Mouse (Mus musculus): ENCODE results near the gene Gcnt4. TPM values are rescaled to one million over a fixed set of nuclear protein-coding genes. Genes with fewer than 3 reads are reported as not detected.
"Not testable (repeated sequence)": the region's sequence is repeated elsewhere in the genome, so short reads cannot be mapped to it uniquely, and the experiment has no call there.

The Gcnt4 gene
- total and polyA plus RNA-seq, 3 experiments = 0.04 to 0.13 (median 0.11) TPM

DNA sequence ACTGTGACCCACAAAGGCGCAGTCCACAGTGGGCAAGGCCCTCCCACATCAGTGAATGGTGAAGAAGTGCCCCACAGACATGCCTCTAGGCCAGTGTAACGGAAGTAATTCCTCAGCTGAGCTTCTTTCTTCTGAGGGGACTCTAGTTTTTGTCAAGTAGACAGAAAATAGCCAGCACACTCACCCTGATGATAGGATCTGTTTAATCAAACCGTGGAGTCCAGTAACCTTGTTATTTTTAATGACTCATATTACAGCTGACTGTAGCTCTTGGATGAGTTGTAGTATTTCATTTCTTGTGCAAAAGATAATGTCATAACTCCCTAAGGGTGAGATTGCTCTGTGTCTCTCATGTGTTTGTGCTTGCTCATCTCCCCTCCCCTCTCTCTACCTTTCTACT lies 17.8 kb upstream of the Gcnt4 start:
- WGBS = 64% methylated on average over 3 of the region's 3 CpGs
- intact Hi-C loops (cut with DNase I) = no loop called here
- H3K9ac ChIP-seq (ENCODE audit: low read depth, low read length) = no peak overlapping the region
- DNase-seq = no peak
- no peaks in the 10 kb centered on the region for H3K36me3 ChIP-seq (ENCODE audit: control insufficient read depth, insufficient read depth, low read length)
- no peaks in the 10 kb centered on the region for H3K4me1 ChIP-seq (ENCODE audit: control insufficient read depth, insufficient read depth, low read length)
- no peaks in the 10 kb centered on the region for H3K27me3 ChIP-seq (ENCODE audit: control insufficient read depth, insufficient read depth, low read length)
- H3K27ac ChIP-seq = no peak overlapping the region
- no peaks in the 10 kb centered on the region for H3K79me2 ChIP-seq (replicated peaks; ENCODE audit: control insufficient read depth, insufficient read depth, low read length)
- H3K4me3 ChIP-seq = no peak overlapping the region
- TF ChIP-seq POLR2A (IDR thresholded peaks at IDR 0.05; ENCODE audit: insufficient read depth, low read depth, low read length) (no peak), EP300 (IDR thresholded peaks at IDR 0.05; ENCODE audit: insufficient read depth, low read depth, low read length) (no peak), CTCF (IDR thresholded peaks at IDR 0.05) (no peak)

DNA sequence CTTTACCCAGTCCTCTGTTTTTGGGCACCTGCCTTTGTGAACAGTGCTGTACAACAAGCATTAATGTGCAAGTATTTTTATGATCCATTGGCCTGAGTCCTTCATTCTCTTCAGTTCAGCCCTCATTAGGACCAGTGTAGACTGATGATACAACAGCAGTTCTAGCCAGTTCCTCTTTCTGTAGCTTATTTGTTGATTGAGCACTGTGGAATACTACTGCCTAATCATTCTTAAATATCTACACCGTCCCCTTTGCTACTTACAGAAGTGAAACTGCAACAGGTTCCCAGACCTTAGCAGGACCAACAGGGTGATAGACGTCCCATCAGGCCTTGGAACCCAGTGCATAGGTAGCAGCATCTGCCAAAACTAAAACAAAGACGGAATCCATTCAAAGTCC lies 13.3 kb upstream of the Gcnt4 start:
- H3K4me3 ChIP-seq = no peak overlapping the region
- TF ChIP-seq POLR2A (IDR thresholded peaks at IDR 0.05; ENCODE audit: insufficient read depth, low read depth, low read length) (no peak), CTCF (IDR thresholded peaks at IDR 0.05) (no peak), EP300 (IDR thresholded peaks at IDR 0.05; ENCODE audit: insufficient read depth, low read depth, low read length) (no peak)
- no peaks in the 10 kb centered on the region for H3K36me3 ChIP-seq (ENCODE audit: control insufficient read depth, insufficient read depth, low read length)
- no peak for DNase-seq
- no peak overlapping the region for H3K27ac ChIP-seq
- 83% methylated on average over 3 of the region's 3 CpGs for WGBS
- H3K4me1 ChIP-seq (ENCODE audit: control insufficient read depth, insufficient read depth, low read length) = no peaks in the 10 kb centered on the region
- H3K79me2 ChIP-seq (replicated peaks; ENCODE audit: control insufficient read depth, insufficient read depth, low read length) = no peaks in the 10 kb centered on the region
- no peak overlapping the region for H3K9ac ChIP-seq (ENCODE audit: low read depth, low read length)
- no peaks in the 10 kb centered on the region for H3K27me3 ChIP-seq (ENCODE audit: control insufficient read depth, insufficient read depth, low read length)
- intact Hi-C loops (cut with DNase I) = no loop called here

DNA sequence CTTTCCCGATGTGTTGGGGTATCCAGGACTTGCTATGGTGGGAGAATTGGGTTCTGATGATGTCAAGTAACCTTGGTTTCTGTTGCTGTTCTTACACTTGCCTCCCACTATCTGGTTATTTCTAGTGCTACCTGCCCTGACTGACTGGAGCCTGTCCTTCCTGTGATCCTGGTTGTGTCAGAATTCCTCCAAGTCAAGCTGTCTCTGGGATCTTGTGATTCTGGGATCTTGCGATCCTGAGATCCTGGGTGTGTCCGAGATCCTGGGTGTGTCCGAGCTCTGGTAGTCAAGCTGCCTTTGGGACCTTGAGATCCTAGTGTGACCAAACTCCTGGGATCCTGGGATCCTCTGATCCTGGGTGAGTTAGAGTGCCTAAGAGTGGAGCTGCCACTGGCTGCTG lies 1.4 kb upstream of the Gcnt4 start:
- H3K4me3 ChIP-seq; H3K79me2 ChIP-seq (replicated peaks; ENCODE audit: control insufficient read depth, insufficient read depth, low read length); H3K36me3 ChIP-seq (ENCODE audit: control insufficient read depth, insufficient read depth, low read length); H3K27ac ChIP-seq; intact Hi-C loops (cut with DNase I); H3K4me1 ChIP-seq (ENCODE audit: control insufficient read depth, insufficient read depth, low read length); H3K27me3 ChIP-seq (ENCODE audit: control insufficient read depth, insufficient read depth, low read length); DNase-seq; H3K9ac ChIP-seq (ENCODE audit: low read depth, low read length): not testable (repeated sequence)
- 92% methylated on average over 4 of the region's 4 CpGs for WGBS

- Histone ChIP-seq H3K4me1 (ENCODE audit: control insufficient read depth, insufficient read depth, low read length) (no peaks in the 10 kb centered on the region), H3K27ac (no peak overlapping the region), H3K4me3 (peak overlapping the region; percentile 72), H3K79me2 (replicated peaks; ENCODE audit: control insufficient read depth, insufficient read depth, low read length) (no peaks in the 10 kb centered on the region), H3K36me3 (ENCODE audit: control insufficient read depth, insufficient read depth, low read length) (no peaks in the 10 kb centered on the region), H3K9ac (ENCODE audit: low read depth, low read length) (peak overlapping the region; percentile 52), H3K27me3 (ENCODE audit: control insufficient read depth, insufficient read depth, low read length) (peaks cover 6% of the 10 kb centered on the region)
- intact Hi-C loops (cut with DNase I) = no loop called here
- peak in 1 of 2 experiments; percentile 15 for DNase-seq
- TF ChIP-seq EP300 (IDR thresholded peaks at IDR 0.05; ENCODE audit: insufficient read depth, low read depth, low read length) (no peak), POLR2A (IDR thresholded peaks at IDR 0.05; ENCODE audit: insufficient read depth, low read depth, low read length) (no peak), CTCF (IDR thresholded peaks at IDR 0.05) (no peak)
- WGBS = 3% methylated on average over 52 of the region's 53 CpGs
Observed at GRCm38 (mm10) chr13:96924985-96925745, 676 bp downstream of the Gcnt4 start.

- Histone ChIP-seq H3K27ac (no peak overlapping the region), H3K4me3 (no peak overlapping the region), H3K27me3 (ENCODE audit: control insufficient read depth, insufficient read depth, low read length) (peaks cover 6% of the 10 kb centered on the region), H3K4me1 (ENCODE audit: control insufficient read depth, insufficient read depth, low read length) (no peaks in the 10 kb centered on the region), H3K36me3 (ENCODE audit: control insufficient read depth, insufficient read depth, low read length) (no peaks in the 10 kb centered on the region), H3K9ac (ENCODE audit: low read depth, low read length) (no peak overlapping the region), H3K79me2 (replicated peaks; ENCODE audit: control insufficient read depth, insufficient read depth, low read length) (no peaks in the 10 kb centered on the region)
- WGBS = 81% methylated on average over 10 of the region's 10 CpGs
- TF ChIP-seq POLR2A (IDR thresholded peaks at IDR 0.05; ENCODE audit: insufficient read depth, low read depth, low read length) (no peak), EP300 (IDR thresholded peaks at IDR 0.05; ENCODE audit: insufficient read depth, low read depth, low read length) (no peak), CTCF (IDR thresholded peaks at IDR 0.05) (no peak)
- intact Hi-C loops (cut with DNase I) = no loop called here
- DNase-seq = no peak
Observed at GRCm38 (mm10) chr13:96925991-96926725, 1.7 kb downstream of the Gcnt4 start.

DNA sequence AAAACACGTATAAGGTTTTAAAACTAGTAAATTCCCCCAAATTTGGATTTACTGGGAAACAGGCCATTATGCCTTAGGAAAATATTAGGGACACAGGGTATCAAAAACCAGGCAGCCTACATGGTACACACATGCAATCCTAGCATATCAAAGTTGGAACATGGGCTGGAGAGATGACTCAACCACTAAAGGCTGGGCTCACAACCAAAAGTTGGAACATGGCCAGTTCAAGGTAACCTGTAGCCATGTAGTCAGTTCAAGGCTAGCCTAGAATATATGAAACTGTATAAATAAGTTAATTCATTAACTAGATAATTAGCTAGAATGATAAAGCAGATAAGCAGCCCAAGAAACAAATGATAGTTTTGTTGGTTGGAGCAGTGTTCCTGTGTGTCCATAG lies 3.3 kb downstream of the Gcnt4 start:
- Histone ChIP-seq H3K79me2 (replicated peaks; ENCODE audit: control insufficient read depth, insufficient read depth, low read length) (no peaks in the 10 kb centered on the region), H3K9ac (ENCODE audit: low read depth, low read length) (no peak overlapping the region), H3K27ac (no peak overlapping the region), H3K4me1 (ENCODE audit: control insufficient read depth, insufficient read depth, low read length) (no peaks in the 10 kb centered on the region), H3K4me3 (no peak overlapping the region), H3K36me3 (ENCODE audit: control insufficient read depth, insufficient read depth, low read length) (no peaks in the 10 kb centered on the region), H3K27me3 (ENCODE audit: control insufficient read depth, insufficient read depth, low read length) (peaks cover 6% of the 10 kb centered on the region)
- TF ChIP-seq EP300 (IDR thresholded peaks at IDR 0.05; ENCODE audit: insufficient read depth, low read depth, low read length) (no peak), CTCF (IDR thresholded peaks at IDR 0.05) (no peak), POLR2A (IDR thresholded peaks at IDR 0.05; ENCODE audit: insufficient read depth, low read depth, low read length) (no peak)
- DNase-seq = no peak
- 97% methylated on average over 1 of the region's 1 CpGs for WGBS
- intact Hi-C loops (cut with DNase I) = no loop called here
